Mouse (Mus musculus) embryonic facial prominence, embryonic 12.5 days (tissue): ENCODE measurements at regions not wholly inside any gene's neighbourhood (a gene's known extent, or its start where the extent isn't known, plus 50 kb on each side); places are given as distances from the start of the nearest gene placed in this dataset.

Experiments
- ATAC-seq: fragments of 200-750 bp; cut with Nextera tagmentation; 2 replicates; pipeline ENCODE4 v1.8.0; 2017; ENCODE audit not compliant: insufficient number of reproducible peaks, insufficient read depth, low FRiP score, low TSS enrichment
- H3K27ac ChIP-seq: fragments of 300-500 bp; sonication (generic); 2 replicates; pipeline ENCODE4 v1.5.1; 2016; ENCODE audit warnings: mild to moderate bottlenecking
- H3K27me3 ChIP-seq: fragments of 300-500 bp; sonication (generic); 2 replicates; pipeline ENCODE4 v1.6.1; 2016; ENCODE audit warnings: mild to moderate bottlenecking, moderate library complexity
- H3K36me3 ChIP-seq: fragments of 300-500 bp; sonication (generic); 2 replicates; pipeline ENCODE4 v1.6.1; 2016; ENCODE audit warnings: mild to moderate bottlenecking
- H3K4me1 ChIP-seq: fragments of 300-500 bp; sonication (generic); 2 replicates; pipeline ENCODE4 v1.6.1; 2016
- H3K4me2 ChIP-seq: fragments of 300-500 bp; sonication (generic); replicated peaks from 2 replicates; pipeline ENCODE4 v1.6.1; 2016; ENCODE audit warnings: mild to moderate bottlenecking, moderate library complexity
- H3K4me3 ChIP-seq: fragments of 300-500 bp; sonication (generic); 2 replicates; pipeline ENCODE4 v1.5.1; 2016; ENCODE audit warnings: mild to moderate bottlenecking
- H3K9ac ChIP-seq: fragments of 300-500 bp; sonication (generic); 2 replicates; pipeline ENCODE4 v1.6.1; 2016; ENCODE audit warnings: mild to moderate bottlenecking, moderate library complexity
- H3K9me3 ChIP-seq: fragments of 300-500 bp; sonication (generic); 2 replicates; pipeline ENCODE4 v1.6.1; 2016; ENCODE audit warnings: mild to moderate bottlenecking, moderate library complexity
- WGBS: fragments of 180-500 bp; shearing (Covaris S2); methylation state at CpG from one replicate; pipeline ENCODE4 v1.1.7; 2016; 5-methylcytosine and 5-hydroxymethylcytosine counted together

GRCm38 (mm10) chr19:14293172-14293571 lies 304.7 kb downstream of the Tle4 start:
- Histone ChIP-seq H3K9ac (no peak overlapping the region), H3K4me3 (no peak overlapping the region), H3K4me1 (no peaks in the 10 kb centered on the region), H3K27ac (no peak overlapping the region), H3K9me3 (no peaks in the 10 kb centered on the region), H3K27me3 (no peaks in the 10 kb centered on the region), H3K4me2 (no peak overlapping the region), H3K36me3 (no peaks in the 10 kb centered on the region)
- 69% methylated on average over 3 of the region's 3 CpGs for WGBS
- ATAC-seq = no peak

- 78% methylated on average over 6 of the region's 6 CpGs for WGBS
- no peak overlapping the region for H3K27ac ChIP-seq
Measured at GRCm38 (mm10) chr19:14301176-14301943, 296.5 kb downstream of the Tle4 start.

GRCm38 (mm10) chr19:14314301-14314700 lies 283.6 kb downstream of the Tle4 start:
- no peak overlapping the region for H3K4me3 ChIP-seq
- H3K9ac ChIP-seq = no peak overlapping the region
- no peak for ATAC-seq
- H3K4me1 ChIP-seq = no peaks in the 10 kb centered on the region
- no peaks in the 10 kb centered on the region for H3K9me3 ChIP-seq
- no peak overlapping the region for H3K4me2 ChIP-seq
- no peaks in the 10 kb centered on the region for H3K27me3 ChIP-seq
- WGBS = 83% methylated on average over 7 of the region's 7 CpGs
- H3K27ac ChIP-seq = no peak overlapping the region
- no peaks in the 10 kb centered on the region for H3K36me3 ChIP-seq

More at GRCm38 (mm10) chr19:14301176-14301943, 296.5 kb downstream of the Tle4 start:
- no peak for ATAC-seq
- Histone ChIP-seq H3K4me2 (no peak overlapping the region), H3K4me1 (no peaks in the 10 kb centered on the region), H3K9ac (no peak overlapping the region), H3K9me3 (no peaks in the 10 kb centered on the region), H3K36me3 (no peaks in the 10 kb centered on the region), H3K4me3 (no peak overlapping the region), H3K27me3 (no peaks in the 10 kb centered on the region)

- no peaks in the 10 kb centered on the region for H3K36me3 ChIP-seq
Measured at GRCm38 (mm10) chr19:14319677-14320191, 278.1 kb downstream of the Tle4 start.

GRCm38 (mm10) chr19:14325353-14326052 lies 272.3 kb downstream of the Tle4 start:
- no peak overlapping the region for H3K4me2 ChIP-seq
- H3K4me3 ChIP-seq = no peak overlapping the region
- ATAC-seq = no peak
- no peaks in the 10 kb centered on the region for H3K9me3 ChIP-seq
- no peaks in the 10 kb centered on the region for H3K4me1 ChIP-seq
- H3K27ac ChIP-seq = no peak overlapping the region
- H3K36me3 ChIP-seq = no peaks in the 10 kb centered on the region
- H3K27me3 ChIP-seq = peaks cover 6% of the 10 kb centered on the region; the same call in 1 of the 2 replicates
- H3K9ac ChIP-seq = no peak overlapping the region
- 51% methylated on average over 9 of the region's 9 CpGs for WGBS

More at GRCm38 (mm10) chr19:14319677-14320191, 278.1 kb downstream of the Tle4 start:
- H3K4me1 ChIP-seq = no peaks in the 10 kb centered on the region
- H3K27me3 ChIP-seq = 0 out of 2 replicates have a peak, but pooled peaks cover 7% of the 10 kb centered on the region
- H3K4me2 ChIP-seq = no peak overlapping the region
- ATAC-seq = no peak
- H3K9me3 ChIP-seq = no peaks in the 10 kb centered on the region
- H3K9ac ChIP-seq = no peak overlapping the region
- 61% methylated on average over 3 of the region's 3 CpGs for WGBS
- H3K27ac ChIP-seq = no peak overlapping the region
- no peak overlapping the region for H3K4me3 ChIP-seq

- 37% methylated on average over 6 of the region's 6 CpGs for WGBS
- H3K27me3 ChIP-seq = peaks cover 2% of the 10 kb centered on the region; the same call in 1 of the 2 replicates
- ATAC-seq = no peak
- H3K9ac ChIP-seq = no peak overlapping the region
- H3K4me1 ChIP-seq = 0 out of 2 replicates have a peak, but pooled peaks cover 4% of the 10 kb centered on the region
- H3K4me3 ChIP-seq = no peak overlapping the region
- H3K4me2 ChIP-seq = no peak overlapping the region
- no peaks in the 10 kb centered on the region for H3K36me3 ChIP-seq
- no peaks in the 10 kb centered on the region for H3K9me3 ChIP-seq
- no peak overlapping the region for H3K27ac ChIP-seq
Measured at GRCm38 (mm10) chr19:14333041-14334012, 264.5 kb downstream of the Tle4 start.

GRCm38 (mm10) chr19:14337025-14337424 lies 260.8 kb downstream of the Tle4 start:
- no peak overlapping the region for H3K4me3 ChIP-seq
- no peak overlapping the region for H3K9ac ChIP-seq
- ATAC-seq = no peak
- WGBS = 17% methylated on average over 5 of the region's 5 CpGs
- no peak overlapping the region for H3K4me2 ChIP-seq
- H3K36me3 ChIP-seq = no peaks in the 10 kb centered on the region
- no peak overlapping the region for H3K27ac ChIP-seq
- H3K4me1 ChIP-seq = 0 out of 2 replicates have a peak, but pooled peaks cover 4% of the 10 kb centered on the region
- no peaks in the 10 kb centered on the region for H3K9me3 ChIP-seq
- 0 out of 2 replicates have a peak, but pooled peaks cover 2% of the 10 kb centered on the region for H3K27me3 ChIP-seq

GRCm38 (mm10) chr19:14340759-14341158 lies 257.1 kb downstream of the Tle4 start:
- no peaks in the 10 kb centered on the region for H3K27me3 ChIP-seq
- H3K4me2 ChIP-seq = no peak overlapping the region
- H3K4me1 ChIP-seq = 0 out of 2 replicates have a peak, but pooled peaks cover 4% of the 10 kb centered on the region
- H3K36me3 ChIP-seq = no peaks in the 10 kb centered on the region
- no peak overlapping the region for H3K4me3 ChIP-seq
- no peaks in the 10 kb centered on the region for H3K9me3 ChIP-seq
- WGBS = 77% methylated on average over 2 of the region's 2 CpGs
- ATAC-seq = no peak
- H3K27ac ChIP-seq = no peak overlapping the region
- no peak overlapping the region for H3K9ac ChIP-seq

GRCm38 (mm10) chr19:14343890-14344289 lies 254.0 kb downstream of the Tle4 start:
- Histone ChIP-seq H3K4me3 (no peak overlapping the region), H3K36me3 (no peaks in the 10 kb centered on the region), H3K4me1 (no peaks in the 10 kb centered on the region), H3K27ac (no peak overlapping the region), H3K9ac (no peak overlapping the region), H3K9me3 (no peaks in the 10 kb centered on the region), H3K4me2 (no peak overlapping the region), H3K27me3 (no peaks in the 10 kb centered on the region)
- WGBS = 61% methylated on average over 5 of the region's 5 CpGs
- ATAC-seq = no peak

- no peak for ATAC-seq
- H3K4me2 ChIP-seq = no peak overlapping the region
- no peaks in the 10 kb centered on the region for H3K36me3 ChIP-seq
- H3K27ac ChIP-seq = no peak overlapping the region
- no peak overlapping the region for H3K4me3 ChIP-seq
- no peaks in the 10 kb centered on the region for H3K27me3 ChIP-seq
- H3K4me1 ChIP-seq = no peaks in the 10 kb centered on the region
- no peak overlapping the region for H3K9ac ChIP-seq
- WGBS = 89% methylated on average over 3 of the region's 3 CpGs
- H3K9me3 ChIP-seq = no peaks in the 10 kb centered on the region
Measured at GRCm38 (mm10) chr19:14344467-14344866, 253.4 kb downstream of the Tle4 start.

GRCm38 (mm10) chr19:14347026-14347425 lies 250.8 kb downstream of the Tle4 start:
- ATAC-seq = no peak
- Histone ChIP-seq H3K27me3 (no peaks in the 10 kb centered on the region), H3K4me1 (no peaks in the 10 kb centered on the region), H3K27ac (no peak overlapping the region), H3K4me3 (no peak overlapping the region), H3K36me3 (no peaks in the 10 kb centered on the region), H3K9me3 (no peaks in the 10 kb centered on the region), H3K9ac (no peak overlapping the region), H3K4me2 (no peak overlapping the region)
- WGBS = 63% methylated on average over 2 of the region's 2 CpGs
